ENCODE assay signal across 10 mouse cellular contexts in the genomic region with DNA sequence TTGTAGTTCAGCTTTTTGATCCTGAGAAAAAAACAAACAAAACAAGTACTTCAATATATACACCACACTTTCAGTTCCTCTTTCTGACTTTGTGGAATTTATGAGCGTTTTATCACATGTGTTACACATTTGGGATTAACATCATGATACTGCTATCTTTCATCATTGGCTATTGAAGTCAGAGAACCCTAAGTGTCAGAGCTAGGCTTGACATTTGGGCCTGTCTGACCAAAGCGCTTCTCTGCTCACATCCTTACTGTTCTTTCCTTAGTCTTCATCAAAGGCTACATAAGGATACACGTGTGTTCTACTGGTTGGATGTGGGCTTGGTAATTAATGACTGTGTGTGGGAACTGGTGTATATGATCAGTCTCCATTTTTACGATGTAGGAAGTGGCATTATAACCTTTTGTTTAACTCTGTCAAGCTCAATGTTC. TPM values are rescaled to one million over a fixed set of nuclear protein-coding genes. Genes with fewer than 3 reads are reported as not detected.
DNase-seq lines count a peak whose midpoint lies in the region; ATAC-seq and TF ChIP-seq lines count a peak whose summit lies in the region.
"Had no signal": no experiment of that assay in that cellular context is flagged by ENCODE, and none has a peak within 500 bp of the region (broad histone marks: within the 10 kb centered on the region; RNA-seq: fewer than 3 reads in every experiment).

No protein-coding gene starts in this region.

- no peak overlapping the region for H3K27ac ChIP-seq in heart, embryonic 10.5 days
- H3K27ac ChIP-seq in heart, adult 2 months: no peak overlapping the region
- 0 out of 2 replicates have a peak overlapping the region, but pooled peaks have one; percentile 91 for H3K27ac ChIP-seq in forebrain, postnatal 0 days (ENCODE audit: low read depth, low read length)

- TF ChIP-seq CTCF in heart, adult 2 months (IDR thresholded peaks at IDR 0.05): no peak
- no peak for TF ChIP-seq CTCF in forebrain, postnatal 0 days (IDR thresholded peaks at IDR 0.05; ENCODE audit: low read depth)

- H3K9ac ChIP-seq in heart, adult 2 months (ENCODE audit: low read depth, low read length): no peak overlapping the region
- H3K9ac ChIP-seq in forebrain, postnatal 0 days: 0 out of 2 replicates have a peak overlapping the region, but pooled peaks have one; percentile 95

- WGBS in heart, embryonic 10.5 days: 83% methylated on average over 4 of the region's 4 CpGs
- WGBS in heart, adult 2 months: 70% methylated on average over 4 of the region's 4 CpGs
- 74% methylated on average over 4 of the region's 4 CpGs for WGBS in forebrain, postnatal 0 days

- H3K9me3 ChIP-seq in heart, embryonic 10.5 days: no peaks in the 10 kb centered on the region
- H3K9me3 ChIP-seq in forebrain, postnatal 0 days (ENCODE audit: low read length): no peaks in the 10 kb centered on the region

- ATAC-seq in forebrain, postnatal 0 days: no peak
- ATAC-seq in megakaryocyte progenitor cell, adult 5-6 weeks (replicated peaks; ENCODE audit: poor library complexity): peak; percentile 60

- no peak for TF ChIP-seq POLR2A in heart, adult 2 months (IDR thresholded peaks at IDR 0.05; ENCODE audit: insufficient read depth, low read depth, low read length)

- H3K4me3 ChIP-seq in heart, embryonic 10.5 days: peak overlapping the region; percentile 85; the same call in 1 of the 2 replicates
- no peak overlapping the region for H3K4me3 ChIP-seq in heart, adult 2 months
- H3K4me3 ChIP-seq in forebrain, postnatal 0 days (ENCODE audit: low read depth, low read length): peak overlapping the region; percentile 88; the same call in 1 of the 2 replicates

- TF ChIP-seq EP300 in heart, adult 2 months (IDR thresholded peaks at IDR 0.05; ENCODE audit: insufficient read depth, low read depth, low read length): no peak

- intact Hi-C loops in heart, adult 2 months (cut with DNase I): no loop called here

- H3K27me3 ChIP-seq in heart, embryonic 10.5 days (ENCODE audit: insufficient read depth, poor library complexity, severe bottlenecking): no peaks in the 10 kb centered on the region
- H3K27me3 ChIP-seq in heart, adult 2 months (ENCODE audit: control insufficient read depth, insufficient read depth, low read length): no peaks in the 10 kb centered on the region
- no peaks in the 10 kb centered on the region for H3K27me3 ChIP-seq in forebrain, postnatal 0 days (ENCODE audit: insufficient read depth, low read length)

- H3K4me2 ChIP-seq in forebrain, postnatal 0 days (ENCODE audit: low read depth): peak overlapping the region; percentile 75

- H3K4me1 ChIP-seq in heart, embryonic 10.5 days: peaks cover 22% of the 10 kb centered on the region
- peaks cover 1% of the 10 kb centered on the region for H3K4me1 ChIP-seq in heart, adult 2 months (ENCODE audit: control insufficient read depth, insufficient read depth, low read length)
- H3K4me1 ChIP-seq in forebrain, postnatal 0 days (ENCODE audit: insufficient read depth): 0 out of 2 replicates have a peak, but pooled peaks cover 3% of the 10 kb centered on the region

- H3K36me3 ChIP-seq in heart, embryonic 10.5 days: peaks cover 26% of the 10 kb centered on the region
- no peaks in the 10 kb centered on the region for H3K36me3 ChIP-seq in heart, adult 2 months (ENCODE audit: control insufficient read depth, insufficient read depth, low read length)
- peaks cover 12% of the 10 kb centered on the region for H3K36me3 ChIP-seq in forebrain, postnatal 0 days (ENCODE audit: insufficient read depth)

- no peak for DNase-seq in heart, embryonic 10.5 days (ENCODE audit: low spot score)
- no peak for DNase-seq in heart, adult 2 months
- peak; percentile 16 for DNase-seq in 3T3-L1 (ENCODE audit: low read depth, low spot score)
- DNase-seq in forebrain, postnatal 0 days: no peak
- DNase-seq in thymus, postnatal 36 days: no peak
- no peak for DNase-seq in embryo, embryonic 10 days (ENCODE audit: low spot score)
- no peak for DNase-seq in frontal cortex, adult 2 months (ENCODE audit: extremely low spot score in 1 of 2, low spot score in 1 of 2)
- DNase-seq: kidney, postnatal 36 days; thymus, adult 18-20 months had no signal

- no peaks in the 10 kb centered on the region for H3K79me2 ChIP-seq in heart, adult 2 months (replicated peaks; ENCODE audit: control insufficient read depth, insufficient read depth, low read length)

RNA-seq across cellular contexts. Expression of a gene that starts 0.8 kb away (rescaled TPM):
- 44.0 and 47.2 TPM in 2 replicates for polyA plus RNA-seq in heart, embryonic 10.5 days (2016; fragmentation: Nextera tagmentation; extraction: Ambion mirVana)
- total RNA-seq in heart, adult 2 months (2021): 1 to 10 TPM; 9.6 to 9.9 TPM
- 13.4 and 19.9 TPM in 2 replicates for polyA plus RNA-seq in heart, adult 2 months (2012; rRNA removed)
- total RNA-seq in forebrain, postnatal 0 days (2014; rRNA removed): 71.1 and 74.2 TPM in 2 replicates
- polyA plus RNA-seq in forebrain, postnatal 0 days (2015; fragmentation: Nextera tagmentation; extraction: Ambion mirVana): 41.4 and 53.7 TPM in 2 replicates
- total RNA-seq in megakaryocyte progenitor cell, adult 5-6 weeks (2015): 23.2 and 30.8 TPM in 2 replicates
- 21.4 and 24.7 TPM in 2 replicates for total RNA-seq in megakaryocyte progenitor cell, adult 5-6 weeks (2017)
- 22.5 and 23.5 TPM in 2 replicates for polyA plus RNA-seq in frontal cortex, adult 2 months (2012; rRNA removed)

RNA-seq across cellular contexts. Expression of a gene that starts 1.3 kb away (rescaled TPM):
- polyA plus RNA-seq in heart, embryonic 10.5 days (2016; fragmentation: Nextera tagmentation; extraction: Ambion mirVana): 17.4 and 21.6 TPM in 2 replicates
- 10 to 100 TPM; 11.8 to 12.1 TPM for total RNA-seq in heart, adult 2 months (2021)
- 34.5 and 39.0 TPM in 2 replicates for polyA plus RNA-seq in heart, adult 2 months (2012; rRNA removed)
- total RNA-seq in forebrain, postnatal 0 days (2014; rRNA removed): 45.9 and 48.3 TPM in 2 replicates
- polyA plus RNA-seq in forebrain, postnatal 0 days (2015; fragmentation: Nextera tagmentation; extraction: Ambion mirVana): 65.0 and 69.3 TPM in 2 replicates
- 19.5 and 19.7 TPM in 2 replicates for total RNA-seq in megakaryocyte progenitor cell, adult 5-6 weeks (2015)
- 13.3 and 16.4 TPM in 2 replicates for total RNA-seq in megakaryocyte progenitor cell, adult 5-6 weeks (2017)
- 80.4 and 90.8 TPM in 2 replicates for polyA plus RNA-seq in frontal cortex, adult 2 months (2012; rRNA removed)

RNA-seq across cellular contexts. Expression of a gene that starts 6.0 kb away (rescaled TPM):
- polyA plus RNA-seq in heart, embryonic 10.5 days (2016; fragmentation: Nextera tagmentation; extraction: Ambion mirVana): 10.6 and 12.2 TPM in 2 replicates
- 1 to 10 TPM; 4.7 to 5.1 TPM for total RNA-seq in heart, adult 2 months (2021)
- 3.4 and 5.2 TPM in 2 replicates for polyA plus RNA-seq in heart, adult 2 months (2012; rRNA removed)
- 9.6 and 19.1 TPM in 2 replicates for total RNA-seq in forebrain, postnatal 0 days (2014; rRNA removed)
- 9.3 and 10.4 TPM in 2 replicates for polyA plus RNA-seq in forebrain, postnatal 0 days (2015; fragmentation: Nextera tagmentation; extraction: Ambion mirVana)
- 6.9 and 7.8 TPM in 2 replicates for total RNA-seq in megakaryocyte progenitor cell, adult 5-6 weeks (2015)
- 6.0 and 7.0 TPM in 2 replicates for total RNA-seq in megakaryocyte progenitor cell, adult 5-6 weeks (2017)
- 5.5 and 6.2 TPM in 2 replicates for polyA plus RNA-seq in frontal cortex, adult 2 months (2012; rRNA removed)

RNA-seq across cellular contexts. Expression of a gene that starts 21.9 kb away (rescaled TPM):
- 227 and 370 TPM in 2 replicates for polyA plus RNA-seq in heart, embryonic 10.5 days (2016; fragmentation: Nextera tagmentation; extraction: Ambion mirVana)
- total RNA-seq in heart, adult 2 months (2021): 100 to 1,000 TPM; 131 to 139 TPM
- 201 and 224 TPM in 2 replicates for polyA plus RNA-seq in heart, adult 2 months (2012; rRNA removed)
- 0.23 and 0.52 TPM in 2 replicates for total RNA-seq in forebrain, postnatal 0 days (2014; rRNA removed)
- polyA plus RNA-seq in forebrain, postnatal 0 days (2015; fragmentation: Nextera tagmentation; extraction: Ambion mirVana): 0.98 and 2.2 TPM in 2 replicates
- total RNA-seq in megakaryocyte progenitor cell, adult 5-6 weeks (2015): not detected in 2 replicates
- not detected in 2 replicates for total RNA-seq in megakaryocyte progenitor cell, adult 5-6 weeks (2017)
- 2.2 and 2.6 TPM in 2 replicates for polyA plus RNA-seq in frontal cortex, adult 2 months (2012; rRNA removed)

RNA-seq across cellular contexts. Expression of a gene that starts 22.9 kb away (rescaled TPM):
- 483 and 791 TPM in 2 replicates for polyA plus RNA-seq in heart, embryonic 10.5 days (2016; fragmentation: Nextera tagmentation; extraction: Ambion mirVana)
- 1,000 to 10,000 TPM; 2,783 to 3,339 TPM for total RNA-seq in heart, adult 2 months (2021)
- 3,110 and 4,349 TPM in 2 replicates for polyA plus RNA-seq in heart, adult 2 months (2012; rRNA removed)
- total RNA-seq in forebrain, postnatal 0 days (2014; rRNA removed): 8.8 and 11.5 TPM in 2 replicates
- 29.9 and 31.2 TPM in 2 replicates for polyA plus RNA-seq in forebrain, postnatal 0 days (2015; fragmentation: Nextera tagmentation; extraction: Ambion mirVana)
- 0.71 and 0.99 TPM in 2 replicates for total RNA-seq in megakaryocyte progenitor cell, adult 5-6 weeks (2015)
- 0.34 and 0.54 TPM in 2 replicates for total RNA-seq in megakaryocyte progenitor cell, adult 5-6 weeks (2017)
- polyA plus RNA-seq in frontal cortex, adult 2 months (2012; rRNA removed): 141 and 186 TPM in 2 replicates
